Mouse (Mus musculus) heart, adult 10 weeks (tissue): ENCODE results near the gene Hfe. TPM values are rescaled to one million over a fixed set of nuclear protein-coding genes. Genes with fewer than 3 reads are reported as not detected.

Experiments used
- polyA plus RNA-seq: library from polyadenylated mRNA; stranded (reverse); fragments of 350-450 nt; fragmentation: Illumina TruSeq; extraction: RNeasy Lipid Tissue Mini Kit (QIAGEN cat#74804); gene quantifications from one replicate; pipeline ENCODE4 v1.2.3, GENCODE M21; 2014; ENCODE audit warnings: low read depth, low replicate concordance

Hfe gene
- 35.3 TPM for polyA plus RNA-seq

GRCm38 (mm10) chr13:23710374-23711089, at the start of gene Hfe:
Gene Hfe (minus strand): TSS chr13:23710854.

GRCm38 (mm10) chr13:23756790-23757189, 46.1 kb upstream of the Hfe start, which contains the start of gene Hist1h4b:
Gene Hist1h4b (plus strand): TSS chr13:23757013.

GRCm38 (mm10) chr13:23752067-23752741, 41.5 kb upstream of the Hfe start, which contains the start of gene Hist1h3b:
Gene Hist1h3b (plus strand): TSS chr13:23752267.

GRCm38 (mm10) chr13:23750839-23751477, 40.3 kb upstream of the Hfe start, which contains the start of gene Hist1h2ab:
Gene Hist1h2ab (plus strand): TSS chr13:23751126.

GRCm38 (mm10) chr13:23746201-23747080, 35.8 kb upstream of the Hfe start, which contains the start of gene Hist1h2bb:
Gene Hist1h2bb (plus strand): TSS chr13:23746734.

GRCm38 (mm10) chr13:23745381-23746161, 34.9 kb upstream of the Hfe start, which contains the start of gene Hist1h3c:
Gene Hist1h3c (minus strand): TSS chr13:23745602.

GRCm38 (mm10) chr13:23738677-23739068, 28.0 kb upstream of the Hfe start, which contains the start of gene Hist1h1c:
Gene Hist1h1c (plus strand): TSS chr13:23738808.

GRCm38 (mm10) chr13:23698300-23698693, 12.4 kb downstream of the Hfe start, which contains the start of gene Hist1h4c:
Gene Hist1h4c (minus strand): TSS chr13:23698454.

GRCm38 (mm10) chr13:23695514-23695913, 15.1 kb downstream of the Hfe start, which contains the start of gene Hist1h1t:
Gene Hist1h1t (plus strand): TSS chr13:23695814.

GRCm38 (mm10) chr13:23683755-23684281, 26.8 kb downstream of the Hfe start, which contains the start of the genes Hist1h2ac and Hist1h2bc:
Gene Hist1h2ac (minus strand): TSS chr13:23683948.
Gene Hist1h2bc (plus strand): TSS chr13:23684199.

Other genes with a start within 250 kb of the Hfe start
- not detected for gene Btn1a1, start 245.0 kb downstream of the Hfe start, polyA plus RNA-seq
- gene Btn2a2, start 222.0 kb downstream of the Hfe start, polyA plus RNA-seq: not detected
- gene Hist1h4h, start 179.8 kb downstream of the Hfe start, polyA plus RNA-seq: 46.3 TPM
- 2.5 TPM for gene Hist1h2af, start 176.9 kb downstream of the Hfe start, polyA plus RNA-seq
- not detected for gene Hist1h3g, start 175.4 kb downstream of the Hfe start, polyA plus RNA-seq
- gene Hist1h2bh, start 167.5 kb downstream of the Hfe start, polyA plus RNA-seq: 0.89 TPM
- gene Hist1h3f, start 166.8 kb downstream of the Hfe start, polyA plus RNA-seq: 0.68 TPM
- not detected for gene Hist1h4f, start 159.2 kb downstream of the Hfe start, polyA plus RNA-seq
- 0.21 TPM for gene Hist1h1d, start 157.6 kb downstream of the Hfe start, polyA plus RNA-seq
- gene Hist1h3e, start 148.5 kb downstream of the Hfe start, polyA plus RNA-seq: not detected
- gene Hist1h2ae, start 139.6 kb downstream of the Hfe start, polyA plus RNA-seq: not detected
- gene Hist1h2bg, start 139.5 kb downstream of the Hfe start, polyA plus RNA-seq: not detected
- not detected for gene Hist1h2bf, start 136.7 kb downstream of the Hfe start, polyA plus RNA-seq
- gene Hist1h2ad, start 136.5 kb downstream of the Hfe start, polyA plus RNA-seq: not detected
- 0.76 TPM for gene Hist1h3d, start 135.1 kb downstream of the Hfe start, polyA plus RNA-seq
- gene Hist1h4d, start 129.3 kb downstream of the Hfe start, polyA plus RNA-seq: not detected
- gene Hist1h2be, start 89.7 kb downstream of the Hfe start, polyA plus RNA-seq: 8.1 TPM
- gene Hist1h1e, start 88.3 kb downstream of the Hfe start, polyA plus RNA-seq: 3.8 TPM
- gene Hist1h2ac, start 26.9 kb downstream of the Hfe start, polyA plus RNA-seq: 1.0 TPM
- 121 TPM for gene Hist1h2bc, start 26.7 kb downstream of the Hfe start, polyA plus RNA-seq
- not detected for gene Hist1h1t, start 15.0 kb downstream of the Hfe start, polyA plus RNA-seq
- gene Hist1h4c, start 12.4 kb downstream of the Hfe start, polyA plus RNA-seq: not detected
- 171 TPM for gene Hist1h1c, start 28.0 kb upstream of the Hfe start, polyA plus RNA-seq
- gene Hist1h3c, start 34.7 kb upstream of the Hfe start, polyA plus RNA-seq: not detected
- gene Hist1h2bb, start 35.9 kb upstream of the Hfe start, polyA plus RNA-seq: not detected
- gene Hist1h2ab, start 40.3 kb upstream of the Hfe start, polyA plus RNA-seq: not detected
- not detected for gene Hist1h3b, start 41.4 kb upstream of the Hfe start, polyA plus RNA-seq
- not detected for gene Hist1h4b, start 46.2 kb upstream of the Hfe start, polyA plus RNA-seq
- gene Hist1h4a, start 50.4 kb upstream of the Hfe start, polyA plus RNA-seq: not detected
- gene Hist1h3a, start 51.5 kb upstream of the Hfe start, polyA plus RNA-seq: not detected
- gene Hist1h1a, start 52.8 kb upstream of the Hfe start, polyA plus RNA-seq: not detected
- gene Trim38, start 59.1 kb upstream of the Hfe start, polyA plus RNA-seq: 0.31 TPM
- not detected for gene Slc17a2, start 96.1 kb upstream of the Hfe start, polyA plus RNA-seq
- gene Slc17a3, start 128.6 kb upstream of the Hfe start, polyA plus RNA-seq: 0.34 TPM
- not detected for gene Slc17a1, start 156.9 kb upstream of the Hfe start, polyA plus RNA-seq
- gene Slc17a4, start 204.2 kb upstream of the Hfe start, polyA plus RNA-seq: not detected
- gene Hist1h2ba, start 223.3 kb upstream of the Hfe start, polyA plus RNA-seq: not detected
- not detected for gene Hist1h2aa, start 223.6 kb upstream of the Hfe start, polyA plus RNA-seq